In the genomic region with DNA sequence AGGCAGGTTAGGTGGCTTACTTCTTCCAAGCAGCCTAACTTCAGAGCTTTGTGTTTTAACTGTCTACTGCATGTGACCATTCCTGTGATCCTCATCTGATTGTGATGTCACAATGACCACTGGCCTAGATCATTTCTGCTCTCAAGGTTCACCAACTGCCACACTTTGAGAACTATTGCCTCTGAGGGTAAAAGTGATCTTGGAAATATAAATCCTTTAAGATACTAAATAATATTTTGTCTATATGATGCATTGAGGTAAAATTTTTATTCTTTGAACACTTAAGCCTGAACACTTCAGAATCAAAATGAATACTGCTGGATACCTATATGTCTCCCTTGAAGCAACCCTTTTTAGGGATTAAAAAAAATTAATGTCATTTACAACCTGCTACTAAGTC, we compare ENCODE assay signal across 29 mouse cellular contexts. TPM values are rescaled to one million over a fixed set of nuclear protein-coding genes. Genes with fewer than 3 reads are reported as not detected.
A peak's percentile ranks its signal among the peaks of the same experiment; 100 is the strongest.
DNase-seq lines count a peak whose midpoint lies in the region; ATAC-seq and TF ChIP-seq lines count a peak whose summit lies in the region.
"Had no signal": no experiment of that assay in that cellular context is flagged by ENCODE, and none has a peak within 500 bp of the region (broad histone marks: within the 10 kb centered on the region; RNA-seq: fewer than 3 reads in every experiment).

A gene (minus strand): TSS at position 101 of the 400 bp plus-strand sequence.

- no peak for DNase-seq in testis, postnatal 10 days (ENCODE audit: low spot score)
- DNase-seq in CH12.LX (ENCODE audit: extremely low read depth): no peak
- DNase-seq in heart, adult 8-10 months (ENCODE audit: low spot score): no peak
- DNase-seq in right cerebral cortex, adult 18-20 months: no peak
- no peak for DNase-seq in hindbrain, embryonic 14.5 days (ENCODE audit: low spot score)
- DNase-seq: adrenal gland, adult 2 months; adrenal gland, adult 8-10 months; adrenal gland, postnatal 10 days; adrenal gland, postnatal 14 days; adrenal gland, postnatal 25 days; adrenal gland, postnatal 36 days; B cell, adult 2 months; cerebellum, adult 11 months; cerebellum, adult 11-12 months; cerebellum, adult 18-20 months; cerebellum, adult 2 months had no signal

- H3K27ac ChIP-seq in testis, adult 2 months (ENCODE audit: control insufficient read depth, insufficient read depth, low read depth, low read length): no peak within 1 kb of the TSS
- H3K27ac ChIP-seq in CH12.LX (ENCODE audit: insufficient read depth, low read depth) (no peak within 1 kb of the TSS), macrophage (peak within 1 kb of the TSS; percentile 91; the same call in 1 of the 2 replicates)
- peak within 1 kb of the TSS; percentile 92 for H3K27ac ChIP-seq in bone marrow macrophage, adult 2 months (ENCODE audit: insufficient read depth, low read depth, low read length)
- H3K27ac ChIP-seq in hindbrain, embryonic 14.5 days: no peak within 1 kb of the TSS

- no peak for TF ChIP-seq RAD21 in CH12.LX (IDR thresholded peaks at IDR 0.05; ENCODE audit: low read depth, low read length)

- no peaks in the 10 kb centered on the region for H3K27me3 ChIP-seq in testis, adult 2 months (ENCODE audit: control insufficient read depth, insufficient read depth, low read length)
- H3K27me3 ChIP-seq in CH12.LX (replicated peaks): no peaks in the 10 kb centered on the region
- H3K27me3 ChIP-seq in hindbrain, embryonic 14.5 days (ENCODE audit: control insufficient read depth, insufficient read depth, low read length): no peaks in the 10 kb centered on the region

- TF ChIP-seq CTCF in testis, adult 2 months (IDR thresholded peaks at IDR 0.05; ENCODE audit: control insufficient read depth, insufficient read depth, insufficient replicate concordance, low read depth, low read length): no peak
- no peak for TF ChIP-seq CTCF in CH12.LX (conservative IDR thresholded peaks at IDR 0.05 in 1 of 2, IDR thresholded peaks at IDR 0.05 in 1 of 2; ENCODE audit: low read depth in 2 of 2, low read length in 2 of 2)
- no peak for TF ChIP-seq CTCF in bone marrow macrophage, adult 2 months (IDR thresholded peaks at IDR 0.05; ENCODE audit: low read depth, low read length)

- H3K79me2 ChIP-seq in CH12.LX (replicated peaks; ENCODE audit: control insufficient read depth, extremely low read depth, insufficient read depth, poor library complexity, severe bottlenecking): no peaks in the 10 kb centered on the region
- H3K79me2 ChIP-seq in macrophage (ENCODE audit: inconsistent target): no peaks in the 10 kb centered on the region

- H3K4me1 ChIP-seq in testis, adult 2 months (ENCODE audit: control insufficient read depth, insufficient read depth, low read length): no peaks in the 10 kb centered on the region
- H3K4me1 ChIP-seq in CH12.LX (ENCODE audit: control insufficient read depth in 1 of 2, insufficient read depth in 2 of 2): peaks cover 7 to 26% of the 10 kb centered on the region in 2 experiments
- peaks cover 41% of the 10 kb centered on the region for H3K4me1 ChIP-seq in bone marrow macrophage, adult 2 months (ENCODE audit: control insufficient read depth, insufficient read depth, low read length)
- no peaks in the 10 kb centered on the region for H3K4me1 ChIP-seq in hindbrain, embryonic 14.5 days (replicated peaks; ENCODE audit: control insufficient read depth, insufficient read depth, low read length)

- no peak for TF ChIP-seq POLR2A in testis, adult 2 months (IDR thresholded peaks at IDR 0.05; ENCODE audit: control insufficient read depth, low read depth, low read length)
- TF ChIP-seq POLR2A in CH12.LX (IDR thresholded peaks at IDR 0.05; ENCODE audit: low read depth, low read length): no peak
- TF ChIP-seq POLR2A in bone marrow macrophage, adult 2 months (IDR thresholded peaks at IDR 0.05; ENCODE audit: borderline replicate concordance, low read depth, low read length): no peak

- in situ Hi-C loops in CH12.LX (cut with MboI; ENCODE audit: low pct_ligation_motif_present, low pct_unique_long_range_greater_than_20kb, low sequenced_read_pairs): no loop called here

- no peaks in the 10 kb centered on the region for H3K36me3 ChIP-seq in testis, adult 2 months (ENCODE audit: control insufficient read depth, insufficient read depth, low read length)
- H3K36me3 ChIP-seq in CH12.LX (replicated peaks in 1 of 2; ENCODE audit: control insufficient read depth in 1 of 2, insufficient read depth in 1 of 2, low read length in 1 of 2) (no peaks in the 10 kb centered on the region), macrophage (ENCODE audit: inconsistent target) (no peaks in the 10 kb centered on the region)
- no peaks in the 10 kb centered on the region for H3K36me3 ChIP-seq in hindbrain, embryonic 14.5 days (replicated peaks; ENCODE audit: control insufficient read depth, insufficient read depth)
- H3K36me3 ChIP-seq: G1E had no signal

- H3K9me3 ChIP-seq in CH12.LX (replicated peaks; ENCODE audit: low read length): no peaks in the 10 kb centered on the region
- no peaks in the 10 kb centered on the region for H3K9me3 ChIP-seq in hindbrain, embryonic 14.5 days (ENCODE audit: control insufficient read depth, low read length)
- H3K9me3 ChIP-seq: G1E had no signal

- H3K4me2 ChIP-seq in CH12.LX (ENCODE audit: insufficient read depth, low read depth, poor library complexity, severe bottlenecking): peak within 1 kb of the TSS; percentile 57; the same call in 1 of the 2 replicates
- no peak within 1 kb of the TSS for H3K4me2 ChIP-seq in hindbrain, embryonic 14.5 days (replicated peaks)

- H3K4me3 ChIP-seq in testis, adult 2 months (ENCODE audit: control insufficient read depth, low read depth, low read length): peak within 1 kb of the TSS; percentile 79
- H3K4me3 ChIP-seq in CH12.LX (replicated peaks in 1 of 3; ENCODE audit: low read depth in 2 of 3, low read length in 2 of 3, poor library complexity in 1 of 3): no peak within 1 kb of the TSS
- no peak within 1 kb of the TSS for H3K4me3 ChIP-seq in bone marrow macrophage, adult 2 months (ENCODE audit: insufficient read depth, low read length)
- H3K4me3 ChIP-seq in macrophage (ENCODE audit: inconsistent target): no peak within 1 kb of the TSS
- no peak within 1 kb of the TSS for H3K4me3 ChIP-seq in hindbrain, embryonic 14.5 days (replicated peaks; ENCODE audit: low read length)

- H3K9ac ChIP-seq in CH12.LX (ENCODE audit: insufficient read depth, low read depth): peak within 1 kb of the TSS; percentile 7; the same call in 1 of the 2 replicates
- H3K9ac ChIP-seq in hindbrain, embryonic 14.5 days: no peak within 1 kb of the TSS

- dilution Hi-C loops in CH12.LX (cut with MboI; ENCODE audit: extremely low pct_ligation_motif_present, extremely low pct_unique_long_range_greater_than_20kb, low sequenced_read_pairs): no loop called here

- ATAC-seq in hindbrain, embryonic 14.5 days (ENCODE audit: low FRiP score): no peak
- ATAC-seq: activated CD4-positive, CD25-positive, alpha-beta regulatory T cell, adult 4 months; CD4-positive, CD25-positive, alpha-beta regulatory T cell, adult 4 months; Patski had no signal

- TF ChIP-seq EP300 in CH12.LX (IDR thresholded peaks at IDR 0.05; ENCODE audit: low read length): no peak

TF ChIP-seq in CH12.LX, 34 proteins besides CTCF, POLR2A, EP300 and RAD21:
- TF ChIP-seq MAFK (IDR thresholded peaks at IDR 0.05; ENCODE audit: insufficient replicate concordance, low read length) (no peak), MEF2A (IDR thresholded peaks at IDR 0.05; ENCODE audit: borderline replicate concordance, low read depth, low read length) (no peak), ZKSCAN1 (IDR thresholded peaks at IDR 0.05; ENCODE audit: borderline replicate concordance, low read depth, low read length) (no peak), E2F4 (IDR thresholded peaks at IDR 0.05; ENCODE audit: insufficient replicate concordance, low read depth, low read length) (no peak), MAZ (IDR thresholded peaks at IDR 0.05; ENCODE audit: low read depth, low read length) (no peak), PAX5 (IDR thresholded peaks at IDR 0.05; ENCODE audit: low read length) (no peak), CHD1 (IDR thresholded peaks at IDR 0.05; ENCODE audit: low read depth, low read length) (no peak), POLR2AphosphoS2 (IDR thresholded peaks at IDR 0.05; ENCODE audit: low read depth, low read length) (no peak), TBP (conservative IDR thresholded peaks at IDR 0.05; ENCODE audit: low read depth, low read length) (no peak), ZMIZ1 (IDR thresholded peaks at IDR 0.05; ENCODE audit: low read depth, low read length) (no peak), CHD2 (IDR thresholded peaks at IDR 0.05; ENCODE audit: low read length) (no peak), USF2 (conservative IDR thresholded peaks at IDR 0.05; ENCODE audit: low read depth, low read length) (no peak), TCF12 (IDR thresholded peaks at IDR 0.05; ENCODE audit: low read depth, low read length) (no peak), UBTF (IDR thresholded peaks at IDR 0.05; ENCODE audit: low read depth, low read length) (no peak), ZNF384 (IDR thresholded peaks at IDR 0.05; ENCODE audit: low read depth, low read length) (no peak), NELFE (IDR thresholded peaks at IDR 0.05; ENCODE audit: low read depth, low read length) (no peak)

RNA-seq across cellular contexts. Expression of the gene that starts here (rescaled TPM):
- polyA plus RNA-seq in testis, adult 2 months (2012; rRNA removed): 173 and 218 TPM in 2 replicates
- total RNA-seq in CH12.LX (2012; rRNA removed): not detected in 2 replicates
- total RNA-seq in CH12.LX (2014; rRNA removed): not detected in 2 replicates
- polyA plus RNA-seq in CH12.LX (2012; ENCODE audit: insufficient read length, low read depth): not detected in 2 replicates
- polyA plus RNA-seq in bone marrow macrophage, adult 2 months (2012; ENCODE audit: insufficient read depth, insufficient read length, missing spikeins): not detected in 2 replicates
- 1 to 10 TPM in 1 of 26 experiments, under 1 TPM in 2, not detected in 23; 0.66 to 1.1 (median 0.81) TPM for total RNA-seq in macrophage (2018; cell fraction: chromatin; rRNA removed)
- total RNA-seq in macrophage (2018; cell fraction: cytosol; rRNA removed): under 1 TPM in 4 of 26 experiments, not detected in 22; 0.09 to 0.13 (median 0.13) TPM
- total RNA-seq in macrophage (2018; cell fraction: nucleus; rRNA removed): under 1 TPM in 4 of 26 experiments, not detected in 22; 0.48 to 0.99 (median 0.63) TPM
- polyA plus RNA-seq in macrophage (2018): 0.11 TPM in 1 of 3 replicates, not detected in the others
- total RNA-seq in heart, adult 8-10 months (2022): not detected
- polyA plus RNA-seq in hindbrain, embryonic 14.5 days (2014; fragmentation: Nextera tagmentation; extraction: Ambion mirVana): not detected in 2 replicates
- total RNA-seq: adrenal gland, adult 18-20 months; adrenal gland, adult 2 months; adrenal gland, adult 8-10 months; adrenal gland, postnatal 10 days; adrenal gland, postnatal 14 days; adrenal gland, postnatal 25 days; adrenal gland, postnatal 36 days; adrenal gland, postnatal 4 days; ES-E14; MEL had no signal
- polyA plus RNA-seq: activated CD4-positive, CD25-positive, alpha-beta regulatory T cell, adult 4 months; adrenal gland, adult 2 months; brain, embryonic 14.5 days; C2C12; CD4-positive, CD25-positive, alpha-beta regulatory T cell, adult 4 months; cerebellum, adult 2 months; G1E; Patski had no signal

Comparison
In these comparisons a context has a peak if more than half of its experiments do, and no peak if none do; other contexts are left out.
1. RNA of the gene that starts here (polyA plus RNA-seq): 173 to 218 TPM in testis, adult 2 months; 0.11 TPM in macrophage, not detected in CH12.LX, not detected in bone marrow macrophage, adult 2 months and not detected in hindbrain, embryonic 14.5 days; every median in the first group is over 100 times any median in the second.
2. H3K27ac ChIP-seq: peak in bone marrow macrophage, adult 2 months (single experiment) and macrophage (single experiment); none in testis, adult 2 months (single experiment), CH12.LX (single experiment) and hindbrain, embryonic 14.5 days (single experiment).